Mouse (Mus musculus): ENCODE results near the gene Sclt1.

The Sclt1 gene

DNA sequence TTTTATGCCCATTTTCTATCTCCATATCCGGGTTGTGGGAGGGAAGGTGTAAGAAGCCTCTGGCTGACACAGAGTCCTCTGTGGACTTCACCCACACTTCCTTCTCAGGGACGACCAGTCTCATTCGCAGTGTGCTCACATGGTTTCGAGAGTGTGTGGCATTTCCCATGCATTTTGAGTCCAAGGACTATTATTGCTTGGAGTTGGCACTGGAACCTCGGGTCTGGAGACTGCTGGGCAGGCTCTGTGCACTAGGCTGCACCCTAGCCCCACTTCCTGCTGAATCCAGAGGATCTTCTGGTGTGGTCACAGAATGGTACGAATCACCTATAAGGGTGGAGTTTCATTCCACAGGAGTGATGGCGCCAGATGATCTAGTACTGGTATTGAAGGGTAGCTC lies 155.4 kb downstream of the Sclt1 start:
- no peak for DNase-seq (ENCODE audit: low spot score)

- no peak for DNase-seq (ENCODE audit: low spot score)
Observed at GRCm38 (mm10) chr3:41586330-41586729, 156.0 kb downstream of the Sclt1 start.

GRCm38 (mm10) chr3:41585548-41585947 lies 156.8 kb downstream of the Sclt1 start:
- no peak for DNase-seq (ENCODE audit: low spot score)

GRCm38 (mm10) chr3:41583621-41584020 lies 158.7 kb downstream of the Sclt1 start:
- no peak for DNase-seq (ENCODE audit: low spot score)

- DNase-seq (ENCODE audit: low spot score) = no peak
Observed at GRCm38 (mm10) chr3:41583092-41583491, 159.2 kb downstream of the Sclt1 start.

DNA sequence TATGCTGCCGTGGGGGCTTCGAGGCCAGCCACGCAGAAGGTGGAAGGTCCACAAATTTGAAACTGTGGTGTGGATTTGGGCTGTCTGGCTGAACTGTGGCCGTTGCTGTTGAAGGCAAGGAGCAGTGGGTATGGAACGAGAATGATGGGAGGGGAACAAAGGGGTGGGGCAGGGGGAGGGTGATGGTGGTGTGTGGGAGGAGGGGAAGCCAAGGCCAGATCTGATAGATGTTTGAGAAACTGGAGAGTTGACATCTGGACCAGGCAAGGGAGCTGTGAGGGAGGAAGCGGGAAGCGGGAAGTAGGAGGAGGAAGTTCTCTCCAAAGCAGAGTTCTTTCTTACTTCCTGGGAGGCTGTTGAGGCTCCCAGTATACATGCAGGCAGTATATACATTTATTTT lies 160.1 kb downstream of the Sclt1 start:
- DNase-seq (ENCODE audit: low spot score) = no peak

- DNase-seq (ENCODE audit: low spot score) = no peak
Observed at GRCm38 (mm10) chr3:41581436-41581835, 160.9 kb downstream of the Sclt1 start.

GRCm38 (mm10) chr3:41580401-41581323 lies 161.7 kb downstream of the Sclt1 start:
- peak; percentile 33 for DNase-seq (ENCODE audit: low spot score)

DNA sequence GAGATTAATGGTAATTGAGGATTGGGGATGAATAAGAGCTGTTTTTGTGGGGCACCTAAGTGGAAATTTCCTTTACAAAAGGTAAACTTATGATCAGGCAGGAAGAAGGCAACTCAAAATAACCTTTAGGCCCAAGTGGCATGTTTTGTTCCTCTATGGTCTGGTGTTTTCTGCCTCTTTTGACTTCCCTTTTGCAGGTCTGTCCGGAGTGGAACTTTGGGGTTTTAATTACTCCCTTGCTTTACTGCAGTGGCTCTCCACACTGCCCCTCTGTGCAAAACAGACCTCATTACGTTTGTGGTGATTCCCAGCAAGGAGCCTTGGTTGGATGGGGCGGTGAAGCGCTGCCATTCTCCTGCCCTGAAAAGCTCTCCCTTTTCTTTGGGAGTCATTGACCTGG lies 162.4 kb downstream of the Sclt1 start:
- no peak for DNase-seq (ENCODE audit: low spot score)

- no peak for DNase-seq (ENCODE audit: low spot score)
Observed at GRCm38 (mm10) chr3:41577240-41577639, 165.1 kb downstream of the Sclt1 start.
